Mouse (Mus musculus) liver, adult 2 months (tissue): ENCODE results near the gene Nudt19.

Experiments
- CTCF ChIP-seq: fragments of 200-500 bp; IDR thresholded peaks from 2 replicates; pipeline ENCODE4 v1.5.1; 2011; ENCODE audit warnings: low read depth, low read length, control low read depth
- POLR2A ChIP-seq: fragments of 200-500 bp; IDR thresholded peaks from 2 replicates; pipeline ENCODE4 v1.6.1; 2011; ENCODE audit warnings: low read length, control low read depth; ENCODE audit not compliant: insufficient read depth; ENCODE audit errors: extremely low read depth

DNA sequence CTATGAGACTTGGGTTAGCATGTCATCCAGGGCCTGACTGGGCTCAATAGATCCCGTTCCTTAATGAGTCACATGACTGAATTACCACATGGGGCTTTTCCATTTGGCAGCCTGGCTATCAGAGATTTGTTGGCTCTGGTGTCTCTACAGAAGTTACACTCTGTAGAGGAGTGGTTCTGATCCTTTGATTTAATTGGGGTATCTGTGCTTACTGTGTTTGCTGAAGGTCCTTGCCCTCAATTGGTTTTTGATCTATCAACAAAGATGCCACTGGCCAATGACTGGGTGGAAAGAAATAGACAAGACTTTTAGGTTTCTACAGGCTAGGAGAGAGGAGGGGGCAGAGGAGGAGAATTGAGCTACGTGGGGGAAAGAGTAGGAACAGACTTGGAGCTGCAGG, 2.6 kb upstream of the Nudt19 start:
- TF ChIP-seq POLR2A (no peak), CTCF (no peak)
